Comparison of ENCODE assay signal across 33 mouse cellular contexts in genomic region chr7:74461736-74462135, GRCm38 (mm10).
"Had no signal": no experiment of that assay in that cellular context is flagged by ENCODE, and none has a peak within 500 bp of the region (broad histone marks: within the 10 kb centered on the region; RNA-seq: fewer than 3 reads in every experiment).

No protein-coding gene starts in this region.

- H3K9me3 ChIP-seq: heart, embryonic 10.5 days; heart, embryonic 12.5 days; heart, embryonic 13.5 days; heart, embryonic 15.5 days; hindbrain, embryonic 10.5 days; hindbrain, embryonic 13.5 days; hindbrain, embryonic 15.5 days; intestine, embryonic 15.5 days; kidney, embryonic 15.5 days had no signal

- H3K9ac ChIP-seq: heart, embryonic 12.5 days; heart, embryonic 15.5 days; hindbrain, embryonic 13.5 days; hindbrain, embryonic 15.5 days; intestine, embryonic 15.5 days; kidney, embryonic 15.5 days had no signal

- H3K36me3 ChIP-seq: heart, embryonic 10.5 days; heart, embryonic 12.5 days; heart, embryonic 13.5 days; heart, embryonic 15.5 days; hindbrain, embryonic 10.5 days; hindbrain, embryonic 13.5 days; hindbrain, embryonic 15.5 days; intestine, embryonic 15.5 days; kidney, embryonic 15.5 days had no signal

- H3K4me3 ChIP-seq: heart, embryonic 10.5 days; heart, embryonic 12.5 days; heart, embryonic 13.5 days; heart, embryonic 15.5 days; hindbrain, embryonic 10.5 days; hindbrain, embryonic 13.5 days; hindbrain, embryonic 15.5 days; intestine, embryonic 15.5 days; kidney, embryonic 15.5 days; layer of hippocampus, adult 2 months; left cerebral cortex, adult 2 months had no signal

- H3K27ac ChIP-seq: heart, embryonic 10.5 days; heart, embryonic 13.5 days; heart, embryonic 15.5 days; hindbrain, embryonic 10.5 days; hindbrain, embryonic 13.5 days; hindbrain, embryonic 15.5 days; hindbrain, postnatal 0 days; intestine, embryonic 15.5 days; kidney, embryonic 15.5 days; kidney, postnatal 0 days; layer of hippocampus, adult 2 months; left cerebral cortex, adult 2 months had no signal

- DNase-seq: heart, postnatal 10 days; heart, postnatal 14 days; heart, postnatal 4 days; kidney, adult 11 months; kidney, adult 18-20 months; kidney, adult 2 months; kidney, adult 8-10 months; kidney, adult 9 months; kidney, postnatal 10 days; kidney, postnatal 14 days; kidney, postnatal 25 days; kidney, postnatal 36 days; kidney, postnatal 4 days; layer of hippocampus, adult 9-11 months; layer of hippocampus, postnatal 36 days had no signal

- H3K4me2 ChIP-seq: heart, embryonic 11.5 days; heart, embryonic 12.5 days; heart, embryonic 13.5 days; heart, embryonic 15.5 days; hindbrain, embryonic 13.5 days; hindbrain, embryonic 15.5 days; intestine, embryonic 15.5 days; kidney, embryonic 15.5 days had no signal

- H3K27me3 ChIP-seq: heart, embryonic 12.5 days; heart, embryonic 13.5 days; heart, embryonic 15.5 days; hindbrain, embryonic 13.5 days; hindbrain, embryonic 15.5 days; intestine, embryonic 15.5 days; kidney, embryonic 15.5 days had no signal

- H3K4me1 ChIP-seq: intestine, embryonic 15.5 days had no signal

- ATAC-seq: hindbrain, embryonic 16.5 days; hindbrain, postnatal 0 days; inflammation-experienced regulatory T-cells, adult 6 months; intestine, embryonic 15.5 days; intestine, embryonic 16.5 days; intestine, postnatal 0 days had no signal
